Mouse (Mus musculus) left cerebral cortex, postnatal 14 days (tissue): ENCODE data around the gene Tamm41. TPM values are rescaled to one million over a fixed set of nuclear protein-coding genes. Genes with fewer than 3 reads are reported as not detected.

Experiments used
- DNase-seq, 2 experiments: peaks; one replicate each; pipeline ENCODE4 v3.0.0; 2021 to 2022; ENCODE audit warnings: low spot score in 2 of 2, mixed read lengths in 1 of 2
- intact Hi-C: fragments of 180-260 bp; cut with DNase I; formaldehyde crosslinking; loops from one replicate; pipeline ENCODE4 v1.15.1; 2025
- long read RNA-seq, 2 experiments: library from polyadenylated mRNA; stranded (forward); transcript quantifications; one replicate each; pipeline ENCODE4 v2.0.0; 2021
- total RNA-seq, 2 experiments: library from RNA; stranded (reverse); gene quantifications; 2 replicates each; pipeline ENCODE4 v1.2.3; 2021

Gene Tamm41
- total RNA-seq, result 10 to 100 TPM; 17.3 to 21.9 TPM
- long read RNA-seq, experiment 1, transcript Tamm41-201 (8 exons, 1,168 nt), result major isoform, 6 of 12 reads
- long read RNA-seq, experiment 1, partial matches to known transcripts, result 1 of 12 reads
- long read RNA-seq, experiment 1, other reads (novel, unspliced or antisense), result 5 of 12 reads
- long read RNA-seq, experiment 2, transcript Tamm41-201 (8 exons, 1,168 nt), result major isoform, 7 of 14 reads
- long read RNA-seq, experiment 2, partial matches to known transcripts, result 2 of 14 reads
- long read RNA-seq, experiment 2, other reads (novel, unspliced or antisense), result 5 of 14 reads

DNA sequence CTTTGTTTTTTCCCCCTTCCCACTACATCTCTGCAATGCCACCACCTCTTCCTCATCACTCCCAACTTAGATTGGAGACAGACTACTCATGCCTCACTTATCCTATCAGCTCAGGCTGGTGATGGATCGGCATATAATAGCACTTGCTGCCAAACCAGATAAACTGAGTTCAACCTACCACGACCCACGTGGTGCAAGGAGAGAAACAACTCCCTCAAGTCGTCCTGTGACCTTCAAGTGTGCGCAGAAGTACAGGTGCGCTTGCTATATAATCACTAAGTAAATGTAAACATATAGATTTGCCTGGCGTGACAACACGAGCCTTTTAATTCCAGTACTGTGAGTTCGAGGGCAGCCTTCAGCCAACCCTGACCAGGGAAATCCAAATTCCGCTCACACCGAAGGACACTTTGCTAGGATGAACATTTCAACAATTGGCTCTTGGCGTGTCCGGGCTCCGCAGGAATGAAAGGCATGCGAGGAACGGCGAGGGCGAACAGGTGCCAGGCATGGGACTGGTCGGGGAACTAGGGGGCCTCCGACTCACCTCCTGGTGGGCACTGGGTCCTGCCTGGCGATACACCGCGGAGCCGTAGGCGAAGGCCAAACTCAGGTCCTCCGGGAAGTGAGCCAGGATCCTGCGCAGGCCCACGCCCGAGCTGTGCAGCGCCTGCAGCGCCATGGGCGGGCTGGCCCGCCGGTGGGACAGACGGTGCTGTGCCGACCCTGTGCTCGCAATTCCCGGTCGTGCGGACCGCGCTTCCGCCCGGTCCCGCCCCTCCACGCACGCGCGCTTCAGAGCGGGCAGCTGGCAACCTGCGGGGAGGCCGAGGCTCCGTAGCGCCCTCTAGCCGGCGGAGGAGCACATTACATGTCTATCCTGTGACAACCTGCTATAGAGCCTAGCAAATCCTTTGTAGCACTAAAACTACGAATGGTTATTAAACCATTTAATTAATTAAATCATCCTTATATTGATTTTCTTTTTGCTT, at the start of gene Tamm41:
Gene Tamm41, minus strand, starts transcription at position 774 of the 992 bp plus-strand sequence.
- intact Hi-C loops, result no loop called here

GRCm38 (mm10) chr6:115085274-115085841, 47.7 kb upstream of the Tamm41 start:
- intact Hi-C loops, result no loop called here
- peak; percentile 78 to 92 for DNase-seq

More for the DNA sequence above, at the start of gene Tamm41:
- DNase-seq, result peak; percentile 85 to 91

GRCm38 (mm10) chr6:115076781-115077575, 39.3 kb upstream of the Tamm41 start:
- DNase-seq, result no peak

GRCm38 (mm10) chr6:115072024-115072423, 34.3 kb upstream of the Tamm41 start:
- intact Hi-C loops, result no loop called here
- DNase-seq, result peak in 1 of 2 experiments; percentile 19

More at GRCm38 (mm10) chr6:115076781-115077575, 39.3 kb upstream of the Tamm41 start:
- intact Hi-C loops, result no loop called here

- peak; percentile 44 to 69 for DNase-seq
- intact Hi-C loops, result no loop called here
Measured at GRCm38 (mm10) chr6:115065411-115066241, 27.9 kb upstream of the Tamm41 start.

DNA sequence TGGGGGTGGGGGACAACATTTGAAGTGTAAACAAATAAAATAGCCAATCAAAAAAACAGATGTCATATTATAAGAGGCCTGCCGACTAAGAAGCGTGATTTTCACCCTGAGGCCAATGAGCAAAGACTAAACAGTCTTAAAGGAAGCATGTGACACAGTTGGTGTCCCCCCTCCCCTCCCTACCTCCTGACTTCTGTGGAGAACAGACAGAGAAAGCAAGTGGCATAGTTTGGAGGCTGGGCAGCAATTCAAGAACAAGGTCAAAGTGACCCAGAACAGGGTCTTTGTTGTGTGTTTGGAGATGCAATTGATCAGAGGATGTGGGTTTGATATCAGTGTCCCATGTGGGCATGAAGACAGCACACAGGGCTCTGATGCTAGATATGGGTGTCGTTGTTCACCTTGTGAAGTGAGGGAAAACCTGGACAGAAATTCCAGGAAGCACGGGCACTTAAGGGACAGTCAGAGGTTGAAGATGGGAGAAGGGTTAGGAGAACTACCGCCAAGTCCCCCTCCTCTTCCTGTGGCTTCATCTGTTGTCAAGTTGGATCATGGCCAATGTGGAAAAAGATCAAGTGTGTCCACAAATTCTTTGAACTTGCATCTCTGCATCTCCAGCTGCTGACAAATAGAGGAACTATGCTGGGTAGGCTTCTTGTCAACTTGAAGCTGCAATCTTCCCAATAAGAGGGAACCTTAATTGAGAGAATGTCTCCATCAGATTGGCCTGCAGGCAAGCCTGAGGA, 25.1 kb upstream of the Tamm41 start:
- DNase-seq, result no peak
- intact Hi-C loops, result no loop called here

DNA sequence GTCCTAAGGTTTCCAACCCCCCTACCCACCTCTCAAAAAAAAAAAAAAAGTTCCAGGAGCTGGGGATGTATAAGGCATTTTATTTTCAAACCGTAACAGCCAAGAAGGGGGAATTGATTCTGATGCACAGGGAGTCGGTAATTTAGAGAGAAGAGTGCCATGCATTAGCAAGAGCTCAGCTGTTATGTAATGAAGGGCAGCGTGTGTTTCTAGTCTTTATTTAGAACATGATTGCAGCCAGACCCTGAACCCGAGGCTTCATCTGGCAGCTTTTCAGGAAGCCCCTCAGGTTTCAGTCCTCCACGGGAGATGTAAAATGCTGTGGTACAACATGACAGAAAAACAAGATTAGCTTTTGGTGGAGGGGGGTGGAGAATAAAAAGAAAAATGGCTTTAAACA, 21.6 kb upstream of the Tamm41 start:
- no peak for DNase-seq
- intact Hi-C loops, result no loop called here

DNA sequence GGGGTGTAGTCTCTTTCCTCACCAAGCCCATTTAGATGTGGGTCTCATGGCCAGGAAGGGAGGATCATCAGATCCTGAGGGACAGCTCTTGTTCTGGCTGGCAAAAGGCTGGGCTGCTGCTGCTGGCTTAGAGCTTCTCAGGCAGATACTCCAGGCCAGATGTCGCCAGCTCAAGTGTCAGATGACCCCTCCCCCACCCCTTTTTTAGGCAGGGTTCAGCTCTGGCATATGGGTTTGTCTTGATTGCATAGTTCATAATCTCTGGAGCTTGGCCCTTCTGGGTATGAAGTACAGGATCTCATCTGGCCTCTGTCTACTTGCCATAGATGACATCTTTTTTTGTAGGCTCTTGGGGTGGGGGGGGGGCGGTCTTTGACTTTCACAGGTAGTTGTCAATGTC, 19.0 kb upstream of the Tamm41 start:
- no peak for DNase-seq
- intact Hi-C loops, result no loop called here

GRCm38 (mm10) chr6:115055440-115055839, 17.8 kb upstream of the Tamm41 start:
- no peak for DNase-seq
- intact Hi-C loops, result no loop called here

GRCm38 (mm10) chr6:115051586-115052197, 14.0 kb upstream of the Tamm41 start:
- DNase-seq, result no peak
- intact Hi-C loops, result loop anchor here (5.0 kb wide), 1 partner anchor 216 kb away; no protein-coding TSS in a partner anchor

DNA sequence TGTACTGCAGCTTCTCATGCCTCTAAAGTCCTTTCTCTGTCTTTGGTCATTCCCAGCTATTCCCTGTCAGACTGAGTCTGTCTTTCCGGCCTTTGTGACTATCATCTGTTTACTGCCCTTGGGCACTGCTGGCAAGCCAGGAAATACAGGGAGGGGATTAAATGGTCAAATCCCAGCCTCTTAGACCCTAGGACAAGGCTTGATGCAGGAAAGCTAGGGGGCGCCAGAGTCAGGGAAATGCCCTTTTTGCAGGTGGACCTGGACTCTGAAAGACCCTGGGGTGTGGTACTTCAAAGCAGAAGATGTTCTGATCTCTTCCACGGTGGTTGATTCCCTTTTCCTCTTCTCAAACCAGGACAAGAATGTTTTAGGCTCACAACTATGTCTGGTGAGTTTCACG, 11.3 kb upstream of the Tamm41 start:
- peak in 1 of 2 experiments; percentile 72 for DNase-seq
- intact Hi-C loops, result loop anchor here (5.0 kb wide), 1 partner anchor 488 kb away; no protein-coding TSS in a partner anchor

DNA sequence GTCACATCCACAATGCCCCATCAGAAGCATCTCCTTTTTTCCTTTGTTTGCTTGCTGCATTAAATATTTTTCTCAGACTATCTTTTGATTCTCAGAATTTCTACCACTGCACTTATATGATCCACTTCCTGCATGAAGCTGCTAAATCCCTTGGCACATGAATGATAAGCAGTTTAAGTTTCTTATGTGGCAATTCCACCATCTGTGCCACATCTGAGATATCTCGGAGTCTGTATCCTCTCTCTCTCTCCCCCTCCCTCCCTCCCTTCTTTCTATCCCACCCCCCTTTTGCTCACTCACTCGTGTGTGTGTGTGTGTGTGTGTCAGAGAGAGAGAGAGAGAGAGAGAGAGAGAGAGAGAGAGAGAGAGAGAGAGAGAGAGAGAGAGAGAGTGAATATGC, 10.1 kb upstream of the Tamm41 start:
- DNase-seq, result no peak
- intact Hi-C loops, result loop anchor here (5.0 kb wide), 1 partner anchor 489 kb away; no protein-coding TSS in a partner anchor

DNA sequence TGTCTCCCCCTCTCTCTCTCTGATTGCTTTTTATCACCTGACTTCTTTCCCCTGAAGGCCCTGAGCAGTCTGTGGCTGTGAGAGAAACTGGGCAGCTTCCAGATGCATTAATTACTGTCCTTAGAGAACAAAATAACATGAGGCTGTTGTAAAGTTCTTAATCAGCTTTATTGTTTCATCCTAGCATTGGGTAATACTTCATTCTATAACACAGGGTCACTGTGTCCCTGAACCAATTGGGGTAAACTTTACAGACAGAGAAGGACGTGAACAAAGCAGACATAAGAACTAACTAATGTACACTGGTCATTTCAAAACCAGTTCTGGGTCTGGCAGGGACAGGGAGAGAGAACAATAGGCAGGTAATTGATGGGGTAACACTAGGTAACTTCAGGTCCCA, 8.4 kb upstream of the Tamm41 start:
- intact Hi-C loops, result loop anchor here (5.0 kb wide), 1 partner anchor 491 kb away; no protein-coding TSS in a partner anchor
- no peak for DNase-seq

GRCm38 (mm10) chr6:115044709-115045108, 7.0 kb upstream of the Tamm41 start:
- DNase-seq, result no peak
- intact Hi-C loops, result loop anchor here (5.0 kb wide), 1 partner anchor 493 kb away; no protein-coding TSS in a partner anchor

DNA sequence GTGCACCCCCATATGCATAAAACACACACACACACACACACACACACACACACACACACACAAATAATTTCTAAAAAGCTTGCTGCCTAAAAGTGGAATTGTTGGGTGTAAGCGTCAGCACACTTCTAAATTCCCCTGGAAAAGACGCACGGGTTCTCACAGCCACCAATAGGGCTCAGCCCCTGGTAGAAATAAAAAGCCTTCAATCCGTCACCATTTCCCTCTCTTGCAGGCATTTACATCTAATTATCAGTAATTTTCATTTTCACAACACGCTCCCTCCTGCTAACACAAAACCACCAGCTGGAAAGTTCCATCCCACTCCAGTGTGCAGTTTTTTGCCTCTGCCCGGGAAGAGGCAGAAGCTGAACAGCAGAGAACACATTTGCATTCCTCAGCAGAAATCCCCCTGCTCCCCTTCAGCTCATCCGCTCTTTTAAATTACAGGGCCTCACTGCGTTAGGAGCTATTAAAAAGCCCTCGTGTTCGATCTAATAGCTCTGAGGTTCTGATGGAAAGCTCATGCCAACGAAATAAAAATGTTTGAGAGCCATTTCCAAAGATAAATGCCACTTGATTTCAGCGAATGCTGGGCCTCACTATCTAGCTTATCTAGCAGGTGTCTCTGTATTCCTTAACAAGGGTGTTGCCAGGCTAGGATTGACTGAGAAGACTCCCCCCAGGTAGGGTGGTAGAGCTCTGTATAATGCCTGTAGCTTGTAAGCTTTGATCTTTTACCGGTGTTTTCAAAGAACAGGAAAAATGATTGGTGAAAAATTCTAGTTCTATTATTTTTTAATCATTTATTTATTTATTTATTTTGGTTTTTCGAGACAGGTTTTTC, 6.2 kb upstream of the Tamm41 start:
- intact Hi-C loops, result no loop called here
- DNase-seq, result peak; percentile 50 to 56

- intact Hi-C loops, result no loop called here
- DNase-seq, result no peak
Measured at GRCm38 (mm10) chr6:115042609-115043008, 4.9 kb upstream of the Tamm41 start.
